Mouse (Mus musculus): Measurements from ENCODE around the gene 6030458C11Rik.
A peak's percentile ranks its signal among the peaks of the same experiment; 100 is the strongest.

GRCm38 (mm10) chr15:12824197-12824952, at the start of gene 6030458C11Rik, which contains the start of gene Drosha:
- no peak for TF ChIP-seq CTCF (IDR thresholded peaks at IDR 0.05; ENCODE audit: borderline replicate concordance, extremely low read depth, insufficient read depth, insufficient read length)
- TF ChIP-seq POLR2A (IDR thresholded peaks at IDR 0.05; ENCODE audit: borderline replicate concordance, extremely low read depth, insufficient read depth, insufficient read length, poor library complexity, severe bottlenecking), result peak; percentile 79
